Mouse (Mus musculus) cerebral cortex, adult 2 months (tissue): ENCODE data around the gene Cpm.

Source experiments
- WGBS: fragments of 180-500 bp; shearing (Covaris S2); methylation state at CpG from one replicate; pipeline ENCODE4 v1.1.7; 2018; 5-methylcytosine and 5-hydroxymethylcytosine counted together

The Cpm gene

DNA sequence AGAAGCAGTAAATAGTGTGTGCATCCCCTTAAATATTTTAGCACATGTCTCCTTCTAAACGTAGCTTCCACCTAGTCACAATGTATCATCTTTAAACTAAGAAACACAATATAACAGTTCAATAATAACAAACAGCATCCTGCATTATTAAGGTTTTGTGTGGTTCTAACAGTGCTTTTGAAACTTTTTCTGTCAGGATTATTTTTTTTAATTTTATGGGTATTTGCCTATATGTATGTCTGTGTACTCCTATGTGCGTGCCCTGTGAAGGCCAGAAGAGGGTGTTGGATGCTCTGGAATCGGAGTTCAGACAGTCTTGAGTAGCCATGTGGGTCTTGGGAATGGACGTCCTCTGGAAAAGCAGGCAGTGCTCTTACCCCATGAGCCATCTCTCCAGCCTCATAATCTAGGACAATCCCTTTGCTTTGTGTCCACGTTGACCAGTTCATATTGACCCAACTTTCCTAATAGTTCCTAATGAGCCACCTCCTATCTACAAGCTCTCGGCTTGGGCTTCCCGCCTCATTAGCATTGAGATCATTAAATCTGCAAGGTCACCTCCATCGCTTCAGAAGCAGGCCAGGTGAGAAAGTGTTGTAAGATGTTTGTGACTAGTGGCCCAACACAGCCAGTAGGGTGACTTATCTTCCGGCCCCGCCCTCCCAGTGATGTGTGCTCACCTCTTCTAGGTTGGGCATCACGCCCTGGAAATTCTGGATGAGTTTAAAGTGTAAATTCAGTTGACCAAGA lies 20.2 kb downstream of the Cpm start:
- WGBS, result 94% methylated on average over 11 of the region's 11 CpGs

DNA sequence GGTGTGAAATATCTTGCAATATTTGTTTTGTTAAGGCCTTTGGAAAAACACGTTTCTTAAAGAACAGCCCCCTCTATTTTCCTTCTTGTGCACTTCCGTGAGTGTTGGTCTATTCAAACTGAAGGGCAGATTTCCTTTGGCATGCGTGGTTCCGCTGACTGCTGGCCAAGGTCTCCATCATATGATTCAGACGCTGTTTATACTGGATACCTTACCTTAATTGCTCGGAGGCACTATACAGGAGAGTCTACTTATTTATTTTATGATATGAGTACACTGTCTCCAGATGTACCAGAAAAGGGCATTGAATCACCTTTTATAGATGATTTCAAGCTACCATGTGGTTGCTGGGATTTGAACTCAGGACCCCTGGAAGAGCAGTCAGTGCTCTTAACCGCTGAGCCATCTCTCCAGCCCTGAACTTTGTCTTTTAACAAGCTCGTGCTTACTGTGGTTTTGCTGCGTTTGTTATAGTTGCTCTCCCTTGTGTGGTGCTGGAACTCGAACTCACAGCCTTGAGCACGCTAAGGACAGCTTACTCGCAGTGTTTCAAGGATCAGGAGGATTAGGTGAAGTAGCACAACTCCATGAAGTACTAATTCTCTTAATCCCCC lies 20.8 kb downstream of the Cpm start:
- 88% methylated on average over 12 of the region's 12 CpGs for WGBS

DNA sequence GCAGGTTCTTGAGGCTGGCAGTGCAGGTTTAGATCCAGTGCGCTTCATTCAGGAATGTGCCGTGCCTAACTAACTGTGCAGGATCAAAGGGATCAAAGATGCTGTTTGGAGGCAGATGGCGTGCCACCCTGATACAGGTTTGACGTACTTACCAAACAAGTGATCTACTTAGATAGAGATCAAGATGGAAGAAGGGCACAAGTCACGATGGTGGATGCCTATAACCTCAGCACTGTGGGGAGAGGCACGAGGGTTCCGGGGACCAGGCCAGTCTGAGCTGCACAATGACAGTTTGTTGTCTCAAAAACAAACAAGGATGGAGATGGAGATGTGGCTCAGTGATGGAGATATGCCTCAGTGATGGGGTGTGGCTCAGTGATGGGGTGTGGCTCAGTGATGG lies 21.4 kb downstream of the Cpm start:
- WGBS, result 90% methylated on average over 7 of the region's 7 CpGs

DNA sequence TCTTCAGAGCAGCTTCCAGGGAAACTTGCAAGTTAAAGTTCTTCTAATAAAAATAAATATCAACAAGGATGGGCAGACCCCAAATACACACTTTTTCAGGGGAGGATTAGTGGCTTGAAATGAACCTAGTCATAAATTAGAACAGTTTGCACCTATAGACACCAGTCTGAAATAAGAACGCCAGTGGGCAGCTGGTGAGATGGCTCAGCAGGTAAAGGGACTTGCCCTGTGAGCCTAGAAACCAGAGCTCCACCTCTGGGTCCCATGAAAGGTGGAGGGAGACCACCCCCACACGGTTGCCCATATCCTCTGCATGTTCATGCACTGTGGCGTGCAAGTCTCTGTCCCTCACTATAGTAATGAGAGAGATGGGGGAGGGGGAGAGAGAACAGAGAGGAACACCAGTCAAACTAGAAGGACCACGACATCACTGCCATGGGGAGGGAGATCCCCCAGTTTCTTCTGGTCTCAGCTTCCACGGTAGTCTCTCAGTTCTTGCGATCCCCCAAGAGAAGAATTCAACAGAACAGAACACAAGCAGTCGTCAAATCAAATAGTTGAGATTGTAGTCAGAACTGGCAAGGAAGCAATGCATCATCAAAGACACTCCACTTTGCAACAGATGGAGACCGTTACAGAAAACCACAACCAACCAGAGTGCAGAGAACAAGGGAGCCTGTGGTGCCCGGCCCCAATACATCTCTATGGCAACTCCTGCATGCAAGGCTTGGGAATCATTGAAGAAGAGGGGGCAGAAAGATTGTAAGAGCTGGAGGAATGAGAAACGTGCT lies 22.5 kb downstream of the Cpm start:
- WGBS, result 53% methylated on average over 10 of the region's 10 CpGs

DNA sequence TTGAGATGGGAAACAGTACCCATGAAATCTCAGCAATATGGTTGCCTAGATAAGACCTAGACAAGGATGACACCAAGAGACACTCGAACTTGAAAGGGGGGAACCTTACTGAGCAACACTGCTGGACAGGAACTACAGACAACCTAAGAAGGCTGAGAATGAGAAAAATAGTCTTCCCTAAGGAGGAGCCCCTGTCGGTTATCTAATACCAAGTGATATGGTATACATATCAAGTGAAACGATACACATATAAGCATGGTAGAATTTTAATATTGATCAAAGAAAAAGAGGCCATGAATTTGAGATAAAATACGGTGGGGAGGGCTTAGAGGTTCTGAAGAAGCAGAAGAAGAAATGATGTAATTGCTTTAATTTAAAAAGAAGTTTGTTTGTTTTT lies 23.1 kb downstream of the Cpm start:
- 80% methylated on average over 4 of the region's 4 CpGs for WGBS

DNA sequence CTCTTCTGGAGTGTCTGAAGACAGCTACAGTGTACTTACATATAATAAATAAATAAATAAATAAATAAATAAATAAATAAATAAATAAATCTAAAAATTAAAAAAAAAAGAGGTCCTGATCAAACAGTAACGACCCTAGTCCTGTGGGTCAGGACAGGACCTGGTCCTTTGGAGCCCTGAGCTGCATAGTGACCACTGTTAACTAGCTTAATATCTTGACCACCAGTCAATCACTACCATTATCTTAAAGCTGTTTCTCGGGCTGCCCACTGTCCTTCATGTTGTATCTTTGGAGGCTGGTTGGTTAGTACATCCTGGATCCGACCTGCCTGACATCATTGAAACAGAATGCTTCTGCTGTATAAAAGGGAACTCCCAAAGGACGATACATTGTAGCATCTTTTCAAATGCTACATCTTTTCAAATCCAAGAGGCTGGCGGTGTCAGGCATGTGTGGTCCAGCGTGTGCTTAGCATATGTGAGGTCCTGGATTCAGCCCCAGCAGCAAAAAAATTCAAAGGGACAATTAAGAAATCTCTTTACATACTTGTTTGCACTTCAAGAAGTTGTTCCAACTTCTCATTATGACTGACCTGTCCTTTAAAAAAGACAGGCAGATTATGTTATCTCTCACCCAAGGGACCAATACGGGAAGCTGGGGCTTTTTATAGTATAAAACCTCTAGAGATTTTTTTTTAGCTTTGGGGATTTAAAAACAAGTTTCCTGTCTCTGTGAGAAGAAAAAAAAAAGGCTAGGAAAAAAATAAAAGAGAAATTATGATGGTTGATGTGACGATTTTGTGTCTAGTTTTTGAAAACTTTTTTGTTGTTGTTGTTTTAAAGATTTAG lies 23.9 kb downstream of the Cpm start:
- 68% methylated on average over 8 of the region's 8 CpGs for WGBS

DNA sequence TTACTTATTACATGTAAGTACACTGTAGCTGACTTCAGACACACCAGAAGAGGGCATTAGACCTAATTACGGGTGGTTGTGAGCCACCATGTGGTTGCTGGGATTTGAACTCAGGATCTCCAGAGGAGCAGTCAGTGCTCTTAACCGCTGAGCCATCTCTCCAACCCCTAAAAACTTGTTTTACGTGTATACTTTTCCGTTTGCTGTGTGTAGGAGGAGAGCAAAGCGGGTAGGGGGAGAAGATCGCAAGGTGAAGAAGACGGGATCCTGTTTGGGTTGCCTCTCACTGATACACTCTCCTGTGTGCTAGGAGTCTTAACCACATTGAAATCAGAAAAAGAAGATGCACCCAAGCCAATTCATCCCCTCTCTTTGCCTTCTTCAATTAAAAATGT lies 24.5 kb downstream of the Cpm start:
- 94% methylated on average over 7 of the region's 7 CpGs for WGBS

DNA sequence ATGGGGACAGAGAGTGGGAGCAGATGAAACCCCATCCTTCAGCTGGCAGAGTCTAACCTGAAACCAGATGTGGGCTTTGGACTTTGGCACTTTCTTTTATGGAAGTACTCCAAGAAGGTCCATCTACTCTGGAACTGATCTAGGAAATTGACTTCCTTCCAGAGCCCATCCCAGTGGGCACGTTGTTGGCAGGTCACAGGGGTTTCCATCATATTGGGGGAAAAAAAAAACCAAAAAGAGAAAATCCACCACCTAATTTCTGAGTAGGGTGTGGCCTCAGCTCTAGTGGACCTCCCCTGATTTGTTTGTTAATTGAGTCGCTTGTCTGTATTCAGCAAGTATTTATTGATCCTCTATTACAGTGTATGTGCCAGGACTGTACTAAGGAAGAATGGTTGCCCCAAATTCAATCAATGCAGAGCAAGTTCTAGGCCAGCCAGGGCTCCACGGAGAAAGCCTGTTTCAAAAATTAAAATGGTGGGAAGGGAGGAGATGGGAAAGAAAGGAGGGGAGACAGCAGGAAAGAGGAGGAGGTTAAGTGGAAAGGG lies 25.4 kb downstream of the Cpm start:
- 80% methylated on average over 3 of the region's 3 CpGs for WGBS

DNA sequence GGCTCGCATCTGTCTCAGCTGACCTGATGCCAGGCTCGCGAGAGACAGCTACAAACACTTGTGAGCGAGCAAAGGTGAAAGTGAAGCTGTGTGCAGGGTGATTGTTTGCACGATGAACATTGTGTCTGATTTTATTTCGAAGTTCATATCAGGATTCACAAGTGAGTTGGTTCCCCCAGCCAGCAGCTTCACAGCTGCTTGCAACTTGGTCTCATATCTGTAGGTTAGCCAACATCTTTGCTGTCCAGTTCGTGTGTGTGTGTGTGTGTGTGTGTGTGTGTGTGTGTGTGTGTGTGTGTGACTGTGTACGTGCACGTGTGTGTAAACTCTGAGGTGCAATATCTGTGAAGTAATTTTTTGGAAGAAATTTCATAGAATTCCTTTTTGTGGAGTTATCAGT lies 26.2 kb downstream of the Cpm start:
- 90% methylated on average over 9 of the region's 9 CpGs for WGBS

DNA sequence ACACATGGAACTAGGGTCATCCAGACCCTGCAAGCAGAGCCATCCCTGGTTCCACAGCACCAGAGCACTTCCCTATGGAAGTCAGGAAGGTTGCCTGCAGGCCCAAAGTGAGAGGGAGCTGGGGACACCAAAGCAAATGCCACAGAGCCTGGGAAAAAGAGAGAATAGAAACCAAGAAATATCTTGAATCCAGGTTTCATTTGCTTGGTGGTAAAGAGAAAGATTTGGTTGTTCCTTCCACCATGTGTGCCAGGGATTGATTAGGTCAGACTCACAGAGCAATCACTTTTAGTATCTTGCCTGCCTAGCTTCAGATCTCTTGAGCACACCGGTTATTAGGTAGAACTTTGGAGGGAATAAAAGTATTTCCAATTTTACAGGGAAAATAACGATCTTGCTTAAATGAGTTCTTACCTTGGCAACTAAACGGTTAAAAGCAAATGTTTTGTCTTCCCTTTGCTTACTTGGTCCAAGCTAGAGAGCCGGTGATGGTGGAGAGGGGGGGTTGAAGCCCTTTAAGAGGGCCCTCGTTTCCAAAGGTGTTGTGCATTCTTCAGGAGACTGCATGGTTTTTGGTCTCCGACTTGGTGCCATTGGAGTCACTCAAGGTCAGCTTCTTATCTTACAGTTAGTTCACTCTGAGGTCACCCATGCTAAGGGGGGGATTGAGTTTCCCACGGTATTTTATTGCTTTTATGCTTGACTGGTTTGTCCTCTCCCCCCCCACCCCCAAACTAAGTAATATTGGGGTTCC lies 26.8 kb downstream of the Cpm start:
- WGBS, result 71% methylated on average over 7 of the region's 7 CpGs

DNA sequence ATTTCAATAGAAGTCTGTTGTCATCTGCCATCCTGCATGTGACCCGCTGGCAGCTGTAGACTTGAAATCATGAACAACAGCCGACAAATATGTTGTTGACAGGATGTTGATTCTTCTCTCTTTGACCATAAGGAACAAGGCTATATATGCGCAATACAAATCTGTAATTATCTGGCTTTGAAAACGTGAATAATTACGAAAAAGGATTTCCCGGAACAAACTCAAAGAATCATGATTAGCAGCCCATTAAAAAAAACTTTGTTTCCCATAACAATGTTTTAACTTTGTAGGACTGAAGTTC lies 27.3 kb downstream of the Cpm start:
- WGBS, result 73% methylated on average over 6 of the region's 6 CpGs

DNA sequence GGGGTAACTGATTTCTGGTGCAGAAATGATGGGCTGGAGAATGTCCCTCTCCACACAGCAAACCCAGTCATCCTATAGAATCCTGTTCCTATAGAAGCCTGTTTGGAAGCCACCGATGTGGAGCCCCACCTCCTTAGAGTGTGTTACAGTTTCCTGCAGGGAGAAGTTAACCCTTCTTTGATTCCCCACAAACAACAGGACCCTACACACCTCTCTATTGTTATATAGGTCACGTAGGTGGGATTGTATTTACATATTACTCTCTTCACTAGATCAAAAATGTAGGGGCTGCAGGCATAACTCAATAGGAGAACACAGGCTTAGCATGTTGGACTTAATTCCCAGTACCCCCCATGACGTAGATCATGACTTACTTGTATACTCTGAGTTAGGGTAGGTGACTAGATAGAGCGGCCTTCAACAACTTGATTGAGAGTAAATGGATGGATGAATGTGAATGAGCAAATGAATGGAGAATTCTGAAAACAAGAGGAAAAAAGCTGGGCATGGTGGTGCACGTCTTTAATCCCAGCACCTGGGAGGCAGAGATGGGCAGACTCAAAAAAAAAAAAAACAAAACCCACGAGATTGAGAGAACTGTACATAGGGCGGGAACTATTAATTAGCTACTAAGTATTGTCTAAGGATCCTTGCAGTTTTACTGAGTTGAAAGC lies 27.8 kb downstream of the Cpm start:
- 79% methylated on average over 7 of the region's 7 CpGs for WGBS

DNA sequence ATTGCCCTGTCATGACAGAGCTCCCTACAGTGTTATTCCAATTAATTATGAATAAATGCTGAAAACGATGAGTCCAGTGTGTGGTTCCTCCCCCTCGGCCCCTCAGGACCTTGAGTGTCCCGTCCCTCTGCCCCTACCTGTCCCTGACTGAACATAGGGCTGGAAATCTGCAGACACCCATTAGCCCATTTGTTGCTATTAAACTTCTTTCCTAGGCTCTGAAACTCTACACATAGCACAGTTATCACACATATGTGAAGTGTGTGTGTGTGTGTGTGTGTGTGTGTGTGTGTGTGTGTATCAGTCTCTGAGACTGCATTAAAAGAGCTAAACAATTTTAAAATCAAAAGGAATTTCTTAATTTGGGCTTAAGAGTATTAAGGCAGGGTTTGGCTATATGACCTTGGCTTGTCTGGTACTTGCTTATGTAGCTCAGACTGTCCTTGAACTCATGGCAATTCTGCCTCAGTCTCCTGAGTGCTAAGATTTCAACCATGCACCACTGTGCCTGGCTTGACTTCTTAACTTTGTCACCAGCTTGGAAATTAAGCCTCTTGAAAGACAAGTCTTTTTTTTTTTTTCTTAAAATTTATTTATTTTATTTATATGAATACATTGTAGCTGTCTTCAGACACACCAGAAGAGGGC lies 28.5 kb downstream of the Cpm start:
- 77% methylated on average over 3 of the region's 3 CpGs for WGBS

DNA sequence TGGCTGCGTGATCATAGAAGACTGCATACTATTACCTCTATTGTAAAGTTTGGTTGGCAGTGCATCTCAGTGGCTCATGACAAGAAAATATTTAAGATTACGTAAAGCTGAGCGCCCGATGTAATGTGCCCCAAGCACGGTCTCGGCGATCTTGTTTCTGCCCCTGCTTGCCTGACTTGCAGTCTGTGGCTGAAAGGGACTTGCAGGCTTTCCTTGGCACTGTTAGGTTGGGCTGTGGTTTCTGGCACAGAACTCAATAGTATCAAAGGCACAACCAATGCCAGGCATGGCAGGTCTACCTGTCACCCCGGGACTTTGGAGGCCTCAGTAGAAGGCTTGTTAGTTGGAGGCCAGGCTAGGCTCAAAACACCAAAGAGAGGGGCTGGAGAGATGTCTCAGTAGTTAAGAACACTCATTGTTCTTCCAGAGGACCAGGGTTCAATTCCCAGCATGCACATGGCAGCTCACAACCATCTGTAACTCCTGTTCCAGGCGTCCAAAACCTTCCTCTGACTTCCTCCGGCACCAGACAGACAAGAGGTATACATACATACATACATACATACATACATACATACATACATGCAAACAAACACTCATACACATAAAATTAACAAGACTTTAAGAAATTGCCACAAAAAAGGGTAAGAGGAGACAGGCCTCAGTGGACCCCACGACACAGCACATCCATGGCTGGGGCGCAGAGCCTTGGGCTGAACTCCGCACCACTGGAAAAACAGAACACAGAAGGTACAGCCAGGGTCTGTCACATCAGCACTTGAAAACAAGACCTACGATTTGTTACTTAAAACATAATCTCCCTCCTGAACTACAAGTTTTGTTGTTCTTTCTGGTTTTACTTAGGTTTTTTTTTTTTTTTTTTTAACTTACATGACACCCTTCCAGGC lies 29.5 kb downstream of the Cpm start:
- 93% methylated on average over 14 of the region's 14 CpGs for WGBS

DNA sequence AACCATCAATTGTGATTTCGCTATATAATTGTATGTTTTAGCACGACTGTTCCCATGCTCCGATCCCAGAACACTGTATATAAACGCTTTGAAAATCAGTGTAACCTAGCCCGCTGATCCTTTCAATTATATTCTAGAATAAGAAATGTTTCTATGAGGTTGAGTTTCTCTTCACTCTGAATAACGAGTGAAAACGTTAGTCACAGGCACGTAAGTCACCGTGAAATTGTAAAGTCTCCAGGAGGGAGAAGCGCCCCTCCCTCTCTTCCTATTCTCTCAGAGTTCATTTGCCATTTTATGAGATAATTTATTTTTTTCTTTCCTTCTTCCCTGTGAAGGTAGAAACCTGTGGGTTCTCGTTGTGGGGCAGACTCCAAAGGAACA lies 30.1 kb downstream of the Cpm start:
- 70% methylated on average over 11 of the region's 11 CpGs for WGBS

DNA sequence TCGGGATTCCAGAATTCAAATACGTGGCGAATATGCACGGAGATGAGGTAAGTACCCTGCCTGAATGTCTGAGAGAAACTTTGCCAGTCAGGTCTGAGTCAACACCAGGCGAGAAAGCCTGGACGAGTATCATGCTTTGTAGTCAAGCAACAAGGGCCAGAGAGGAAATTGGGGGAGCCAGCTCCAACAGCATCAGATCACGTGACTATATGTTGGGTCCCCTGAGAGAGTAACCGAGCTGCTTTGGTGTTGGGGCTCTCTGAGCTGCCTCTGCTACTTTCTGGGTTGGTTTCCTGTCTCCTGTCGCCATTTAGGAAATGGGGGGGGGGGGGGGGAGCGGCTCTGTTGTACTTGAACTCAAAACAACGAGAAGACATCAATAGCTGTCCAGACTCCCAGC lies 30.5 kb downstream of the Cpm start:
- WGBS, result 64% methylated on average over 11 of the region's 11 CpGs

DNA sequence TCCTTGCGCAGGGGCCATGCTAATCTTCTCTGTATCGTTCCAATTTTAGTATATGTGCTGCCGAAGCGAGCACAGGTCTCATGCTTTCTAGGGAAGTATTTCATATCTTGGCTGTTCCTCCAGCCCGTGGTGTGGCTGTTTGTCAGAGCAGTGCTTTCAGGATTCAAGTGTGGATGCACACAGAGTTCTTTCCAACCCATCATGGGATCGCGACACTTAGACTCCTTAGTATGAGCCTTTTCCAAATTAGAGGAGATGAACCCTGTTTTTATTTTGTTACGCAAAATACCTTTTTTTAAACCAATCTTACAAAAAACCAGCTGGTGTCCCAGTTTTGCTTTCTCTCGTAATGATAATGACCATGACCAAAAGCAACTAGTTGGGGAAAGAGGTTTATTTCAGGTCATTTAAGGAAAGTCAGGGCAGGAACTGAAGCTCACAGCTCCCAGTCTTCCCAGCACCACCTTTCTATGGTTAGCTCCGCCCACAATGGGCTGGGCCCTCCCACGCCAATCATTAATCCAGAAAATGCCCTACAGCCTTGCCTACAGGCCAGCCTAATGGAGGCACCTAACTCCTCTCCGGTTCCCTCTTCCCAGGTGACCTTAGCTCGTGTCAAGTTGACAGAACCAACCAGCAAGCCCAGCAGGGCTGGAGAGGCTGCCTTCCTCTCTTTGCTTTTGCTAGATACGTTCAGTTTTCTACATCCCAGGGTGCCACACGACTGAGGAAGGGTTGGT lies 33.2 kb downstream of the Cpm start:
- WGBS, result 77% methylated on average over 15 of the region's 15 CpGs
